Mouse (Mus musculus): Measurements from ENCODE around the gene Lzic.

GRCm38 (mm10) chr4:149485053-149485824, at the start of gene Lzic, which contains the start of gene Nmnat1:
- TF ChIP-seq CTCF (IDR thresholded peaks at IDR 0.05) (peak; percentile 41), POLR2A (IDR thresholded peaks at IDR 0.05; ENCODE audit: insufficient read depth, low read depth, low read length) (peak; percentile 78), EP300 (IDR thresholded peaks at IDR 0.05; ENCODE audit: insufficient read depth, low read depth, low read length) (peak; percentile 55; the same call in 1 of the 2 replicates)
